Mouse (Mus musculus) myocyte (in vitro differentiated cells): ENCODE measurements at regions not wholly inside any gene's neighbourhood (a gene's known extent, or its start where the extent isn't known, plus 50 kb on each side); places are given as distances from the start of the nearest gene placed in this dataset.

Source experiments
- CEBPB ChIP-seq: IDR thresholded peaks from 2 replicates; pipeline ENCODE4 v1.6.1; 2011; ENCODE audit warnings: mild to moderate bottlenecking, moderate library complexity; ENCODE audit not compliant: poor library complexity, insufficient read depth, severe bottlenecking
- MAX ChIP-seq: IDR thresholded peaks from one replicate; pipeline ENCODE4 v1.6.1; 2011; ENCODE audit warnings: low read depth, mild to moderate bottlenecking, control low read depth
- MYOD1 ChIP-seq, 3 experiments: IDR thresholded peaks; one replicate each; pipeline ENCODE4 v1.6.1; 2011; ENCODE audit warnings: control low read depth in 2 of 3, low read depth in 2 of 3, mild to moderate bottlenecking in 2 of 3, moderate library complexity in 1 of 3; ENCODE audit not compliant: insufficient read length in 2 of 3, control insufficient read depth in 1 of 3
- POLR2A ChIP-seq: IDR thresholded peaks from one replicate; pipeline ENCODE4 v1.6.1; 2011; ENCODE audit warnings: low read depth, mild to moderate bottlenecking, control low read depth, moderate library complexity; ENCODE audit not compliant: insufficient read length
- POLR2AphosphoS2 ChIP-seq: IDR thresholded peaks from one replicate; pipeline ENCODE4 v1.6.1; 2011; ENCODE audit warnings: low read depth, control low read depth; ENCODE audit not compliant: insufficient read length
- SRF ChIP-seq: IDR thresholded peaks from one replicate; pipeline ENCODE4 v1.6.1; 2011; ENCODE audit warnings: low read depth; ENCODE audit not compliant: control insufficient read depth, insufficient read length
- TCF12 ChIP-seq: IDR thresholded peaks from one replicate; pipeline ENCODE4 v1.6.1; 2011; ENCODE audit warnings: mild to moderate bottlenecking, control low read depth; ENCODE audit not compliant: poor library complexity, insufficient read depth, severe bottlenecking

DNA sequence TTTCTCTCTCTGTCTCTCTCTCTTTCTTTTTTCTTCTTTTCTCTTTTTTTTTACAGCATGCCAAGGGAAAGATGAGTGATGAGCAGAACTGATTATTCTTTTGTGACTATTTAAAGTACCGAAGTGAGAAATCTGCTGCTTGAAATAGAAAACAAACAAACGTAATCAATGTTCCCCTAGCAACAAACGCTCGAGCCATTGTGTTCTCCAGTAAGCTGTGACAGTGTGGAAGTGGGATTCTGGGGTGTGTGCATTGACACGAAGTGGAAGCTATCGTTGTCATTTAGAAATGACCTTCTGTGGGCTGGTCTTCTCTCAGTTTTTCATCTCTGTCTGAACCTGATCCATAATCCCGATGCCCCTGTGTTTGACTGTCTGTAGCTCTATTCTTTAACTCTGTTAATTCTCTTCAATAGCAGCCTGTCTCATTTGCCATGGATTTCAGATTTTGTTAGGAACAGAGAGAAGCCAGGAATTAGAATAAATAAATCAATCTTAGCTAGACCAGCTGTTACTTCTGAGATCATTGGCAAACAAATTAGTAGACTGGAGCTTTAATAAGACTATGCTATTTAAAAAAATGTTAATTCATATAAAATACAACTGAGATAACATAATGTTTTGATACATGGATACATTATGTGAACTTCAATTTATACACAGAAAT lies 207.5 kb upstream of the Kcnj3 start:
- TF ChIP-seq POLR2AphosphoS2 (no peak), POLR2A (no peak), SRF (no peak), MYOD1 (IDR thresholded peaks at IDR 0.05; ENCODE audit: control insufficient read depth in 1 of 3, insufficient read length in 2 of 3, low read depth in 2 of 3) (no peak), TCF12 (no peak), CEBPB (no peak), MAX (no peak)
